Mouse (Mus musculus) kidney, adult 18-20 months (tissue): ENCODE data around the gene Acyp2.
"Not testable (repeated sequence)": the region's sequence is repeated elsewhere in the genome, so short reads cannot be mapped to it uniquely, and the experiment has no call there.

Experiments used
- DNase-seq: peaks from one replicate; pipeline ENCODE4 v3.0.0; 2021

The Acyp2 gene

DNA sequence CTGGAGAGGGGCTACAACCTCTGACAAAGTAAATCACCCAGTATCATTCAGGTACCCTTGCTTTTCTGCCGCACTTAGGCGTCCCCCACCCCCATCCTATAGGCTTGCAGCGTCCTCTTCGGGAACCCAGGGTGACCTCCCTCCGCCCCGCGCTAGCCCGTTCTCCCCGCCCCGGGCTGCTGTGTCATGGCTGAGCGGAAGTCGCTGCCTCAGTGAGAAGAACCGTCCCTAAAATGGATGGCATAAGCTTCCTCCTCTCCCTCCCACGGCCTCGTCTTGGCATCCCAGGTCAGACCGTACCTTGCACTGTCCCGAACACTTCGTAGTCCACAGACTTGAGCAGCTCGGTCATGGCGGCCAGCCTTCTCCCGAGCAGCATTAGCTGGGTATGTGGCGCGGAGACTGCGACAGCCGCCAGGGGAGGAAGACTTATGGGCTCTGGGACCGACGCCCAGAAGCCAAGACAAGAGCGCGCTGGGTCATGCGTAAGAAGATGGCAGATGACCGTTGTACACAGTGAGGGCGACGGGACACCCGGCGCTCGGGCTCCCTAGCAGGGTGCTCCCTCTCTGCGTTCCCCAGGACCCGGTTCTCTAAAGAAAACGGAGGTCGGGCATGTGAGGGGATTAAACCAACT lies at the start of gene Acyp2:
TSS of gene Acyp2 (minus strand) at position 587 of the 637 bp plus-strand sequence.
- peak; percentile 92 for DNase-seq

DNA sequence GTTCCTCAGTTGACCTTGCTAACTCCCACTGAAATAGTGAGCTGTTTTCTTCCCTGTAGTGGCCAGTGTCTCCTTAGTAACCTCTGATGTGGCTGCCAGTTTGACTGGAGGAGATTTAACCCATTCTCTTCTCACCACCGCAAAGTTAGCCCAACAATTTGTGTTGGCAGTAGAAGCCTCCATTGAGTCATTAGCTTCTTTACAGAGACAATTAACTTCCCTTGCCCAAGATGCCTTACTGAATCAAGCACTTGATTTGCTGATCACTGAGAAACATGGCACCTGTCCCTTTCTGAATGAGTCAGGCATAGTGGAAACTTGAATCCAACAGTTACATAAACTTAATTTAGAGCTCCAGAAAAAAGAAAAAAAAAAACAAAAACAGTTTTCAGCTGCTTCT lies 40.0 kb upstream of the Acyp2 start:
- DNase-seq: no peak

DNA sequence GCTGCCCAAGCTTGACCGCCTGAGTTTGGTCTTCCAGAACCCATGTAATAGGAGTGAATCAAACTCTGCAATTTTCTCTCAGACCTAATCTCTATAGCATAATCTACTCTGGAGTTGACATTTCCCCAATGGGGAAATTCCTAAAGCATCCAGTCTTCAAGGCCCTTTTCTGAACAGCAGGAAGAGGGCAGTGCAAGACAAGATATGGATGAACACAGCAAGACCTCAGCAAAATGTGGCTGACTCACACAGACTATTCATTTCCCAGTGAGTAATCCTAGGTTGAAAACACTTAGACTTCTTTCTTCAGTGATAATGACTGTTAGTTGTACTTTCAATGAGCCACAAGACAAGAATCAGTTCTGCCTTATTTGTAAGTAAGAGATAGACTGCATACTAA lies 26.7 kb upstream of the Acyp2 start:
- DNase-seq: no peak

DNA sequence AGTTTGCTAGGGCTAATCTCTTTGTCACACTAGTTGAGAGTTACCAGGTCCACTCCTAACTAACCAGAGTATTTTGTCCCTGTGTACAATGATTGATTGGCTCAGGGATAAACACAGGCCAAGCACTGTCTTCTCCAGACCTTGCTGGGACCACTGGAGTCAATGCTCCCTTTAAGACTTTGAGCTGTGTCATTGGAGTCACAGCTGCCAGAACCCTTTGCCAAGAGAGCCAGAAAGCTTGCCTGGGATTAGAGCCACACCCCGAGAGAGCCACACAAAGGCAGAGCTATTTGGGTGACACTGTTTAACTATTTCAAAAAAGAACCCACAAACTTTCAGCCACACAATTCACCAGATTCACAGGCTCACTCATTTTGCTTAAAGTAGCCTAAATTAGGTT lies 23.3 kb upstream of the Acyp2 start:
- DNase-seq: no peak

DNA sequence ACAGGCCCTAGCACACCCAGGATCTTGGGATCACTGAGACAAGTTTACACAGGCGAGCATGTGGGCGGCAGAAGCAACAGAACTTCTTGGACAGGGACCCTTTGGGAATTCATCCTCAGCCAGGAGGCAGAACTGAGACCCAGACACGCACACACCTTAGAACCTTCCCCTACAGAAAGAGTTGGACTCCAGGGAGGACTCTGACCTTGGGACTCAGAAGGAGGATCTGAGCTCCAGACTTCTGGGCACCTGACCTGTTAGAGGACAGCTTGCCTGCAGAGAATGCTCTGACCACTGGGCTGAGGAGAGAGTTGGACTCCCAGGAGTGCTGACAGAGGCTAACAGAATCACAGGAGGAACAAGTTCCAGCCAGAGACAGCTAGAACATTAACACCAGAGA lies 13.6 kb upstream of the Acyp2 start:
- peak; percentile 62 for DNase-seq

DNA sequence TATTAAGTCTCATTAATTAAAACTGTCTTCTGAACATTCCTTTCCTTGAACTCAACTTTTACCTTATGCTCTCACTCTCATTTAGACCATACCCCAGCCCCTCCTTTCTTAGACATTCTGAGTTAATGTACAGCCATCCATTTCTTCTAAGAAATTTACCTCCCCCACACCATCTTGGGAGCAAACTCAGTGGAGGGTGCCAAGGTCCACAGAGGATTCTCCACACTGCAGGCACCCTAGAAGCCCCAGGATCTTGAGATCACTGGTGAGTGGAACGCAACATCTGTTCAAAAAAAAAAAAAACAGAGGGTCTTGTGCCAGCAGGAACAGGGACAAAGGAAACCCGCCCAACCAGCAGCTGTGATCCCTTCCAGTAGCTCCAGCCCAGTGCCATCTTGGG lies 13.2 kb upstream of the Acyp2 start:
- DNase-seq: no peak

DNA sequence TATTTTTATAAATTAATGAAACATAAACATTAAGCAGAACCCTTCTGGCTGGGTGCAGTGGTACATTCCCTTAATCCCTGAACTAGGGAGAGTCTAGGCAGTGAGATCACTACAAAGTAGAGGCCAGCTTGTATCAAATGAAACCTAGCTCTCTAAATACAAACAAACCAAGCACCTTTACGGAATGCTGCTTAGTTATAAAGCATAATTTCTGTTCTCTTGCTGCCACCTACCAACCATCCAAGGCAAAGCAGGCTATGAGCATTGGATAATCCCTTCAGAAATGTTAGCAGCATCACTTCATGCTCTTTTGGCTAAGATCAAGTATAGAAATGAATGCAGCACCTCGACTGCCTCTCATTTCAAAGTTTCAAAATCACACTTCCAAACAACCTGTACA lies 7.7 kb upstream of the Acyp2 start:
- peak; percentile 51 for DNase-seq

DNA sequence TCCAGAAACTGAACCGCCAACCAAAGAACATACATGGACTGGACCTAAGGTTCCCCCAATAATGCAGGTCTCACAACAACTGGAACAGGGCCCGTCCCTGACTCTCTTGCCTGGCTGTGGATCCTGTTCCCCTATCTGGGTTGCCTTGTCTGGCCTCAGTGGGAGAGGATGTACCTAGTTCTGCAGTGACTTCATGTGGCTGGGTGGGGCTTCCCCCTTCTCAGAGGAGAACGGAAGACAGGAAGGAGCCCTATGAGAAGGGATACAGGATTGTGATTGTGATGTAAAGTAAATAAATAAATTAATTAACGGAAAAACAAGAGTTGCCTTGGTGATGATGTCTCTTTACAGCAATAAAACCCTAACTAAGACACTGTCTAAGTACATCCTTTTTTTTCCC lies 6.7 kb upstream of the Acyp2 start:
- DNase-seq: no peak

DNA sequence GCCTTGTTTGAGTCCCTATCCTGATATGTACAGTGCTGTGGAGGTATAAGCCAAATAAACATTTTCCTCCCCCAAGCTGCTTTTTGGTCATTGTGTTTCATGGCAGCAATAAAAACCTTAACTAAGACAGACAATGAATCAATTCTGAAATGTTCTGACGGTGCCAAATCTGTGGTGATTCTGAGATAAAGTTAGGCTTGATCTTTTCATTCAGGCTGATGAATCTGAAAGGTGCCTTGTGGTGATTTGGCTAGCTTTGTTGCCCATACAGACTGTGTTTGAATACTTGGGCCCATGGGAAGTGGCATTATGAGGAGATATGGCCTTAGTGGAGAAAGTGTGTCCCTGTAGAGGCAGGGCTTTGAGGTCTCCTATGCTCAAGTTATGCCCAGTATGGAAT lies 1.0 kb upstream of the Acyp2 start:
- no peak for DNase-seq

DNA sequence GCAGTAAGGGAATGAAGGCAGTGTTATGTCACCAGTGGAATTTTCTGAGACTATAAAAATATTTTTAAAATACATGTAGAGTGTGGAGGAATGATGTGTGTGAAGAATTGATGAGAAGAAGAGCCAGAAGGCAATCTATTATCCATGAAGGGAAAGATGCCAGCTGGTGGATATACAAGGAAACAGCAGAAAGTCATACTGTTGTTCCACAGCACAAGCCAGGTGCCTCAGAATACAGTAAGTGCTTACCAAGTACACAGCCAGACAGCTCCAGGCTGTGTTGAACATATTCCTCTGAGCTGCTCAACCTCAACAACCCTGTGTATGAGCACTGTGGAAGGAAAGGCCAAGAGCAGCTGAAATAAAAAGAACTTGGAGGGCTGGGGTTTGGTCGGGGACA lies 13.7 kb downstream of the Acyp2 start:
- no peak for DNase-seq

DNA sequence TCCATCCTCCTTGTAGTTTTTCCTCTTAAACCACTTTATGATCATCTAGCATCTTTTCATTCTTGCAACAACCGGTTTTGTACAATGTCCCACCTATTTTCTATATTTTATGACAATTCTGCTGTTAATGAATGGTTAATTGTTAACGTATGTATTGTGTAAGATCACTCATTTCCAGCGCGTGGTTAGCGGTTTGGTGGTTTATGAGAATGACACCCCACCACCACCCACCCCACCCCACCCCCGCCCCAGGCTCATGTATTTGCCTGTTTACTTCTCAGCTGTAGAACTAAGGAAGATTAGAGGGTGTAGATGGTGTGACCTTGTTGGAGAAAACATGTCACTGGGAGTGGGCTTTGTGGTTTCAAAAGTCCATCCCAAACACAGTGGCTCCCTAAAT lies 18.9 kb downstream of the Acyp2 start:
- DNase-seq: no peak

DNA sequence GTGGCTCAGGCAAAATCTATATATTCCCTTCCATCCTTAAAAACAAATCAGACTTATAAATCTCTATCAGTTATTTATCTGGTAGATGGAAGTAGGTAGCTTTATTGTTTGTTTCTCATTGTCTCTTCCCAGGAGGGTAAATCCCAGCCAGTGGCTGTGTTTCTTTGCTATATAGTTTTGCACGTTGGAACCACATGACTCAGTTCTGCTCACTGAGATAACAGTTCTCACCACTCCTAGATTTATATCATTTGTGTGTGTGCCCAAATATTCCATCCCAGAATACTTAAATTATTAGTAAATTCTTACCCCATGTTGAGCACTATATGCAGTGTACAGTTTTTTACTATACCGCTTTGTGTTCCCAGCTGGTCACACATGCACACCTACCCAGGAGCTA lies 26.2 kb downstream of the Acyp2 start:
- no peak for DNase-seq

DNA sequence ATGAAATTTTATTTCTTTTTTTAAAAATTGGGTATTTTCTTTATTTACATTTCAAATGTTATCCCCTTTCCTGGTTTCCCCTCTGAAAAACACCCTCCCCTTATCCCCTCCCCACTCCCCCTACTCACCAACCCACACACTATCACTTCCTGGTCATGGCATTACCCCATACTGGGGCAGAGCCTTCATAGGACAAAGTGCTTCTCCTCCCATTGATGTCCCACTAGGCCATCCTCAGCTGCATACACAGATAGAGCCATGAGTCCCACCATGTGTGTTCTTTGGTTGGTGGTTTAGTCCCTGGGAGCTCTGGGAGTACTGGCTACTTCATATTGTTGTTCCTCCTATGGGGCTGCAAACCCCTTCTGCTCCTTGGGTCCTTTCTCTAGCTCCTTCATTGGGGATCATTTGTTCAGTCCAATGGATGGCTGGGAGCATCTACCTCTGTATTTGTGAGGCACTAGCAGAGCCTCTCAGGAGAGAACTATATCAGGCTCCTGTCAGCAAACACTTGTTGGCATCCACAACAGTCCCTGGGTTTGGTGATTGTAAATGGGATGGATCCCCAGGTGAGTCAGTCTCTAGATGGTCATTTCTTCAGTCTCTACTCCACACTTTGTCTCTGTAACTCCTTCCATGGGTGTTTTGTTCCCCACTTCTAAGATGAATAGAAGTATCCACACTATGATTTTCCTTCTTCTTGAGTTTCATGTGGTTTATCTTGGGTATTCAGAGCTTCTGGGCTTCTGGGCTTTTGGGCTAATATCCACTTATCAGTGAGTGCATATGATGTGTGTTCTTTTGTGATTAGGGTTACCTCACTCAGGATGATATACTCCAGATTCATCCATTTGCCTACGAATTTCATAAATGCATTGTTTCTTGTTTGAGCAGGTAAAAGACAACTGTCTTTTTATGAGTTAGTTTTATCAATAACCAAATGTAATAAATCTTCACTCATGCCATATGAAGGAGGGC lies 27.7 kb downstream of the Acyp2 start:
- not testable (repeated sequence) for DNase-seq

DNA sequence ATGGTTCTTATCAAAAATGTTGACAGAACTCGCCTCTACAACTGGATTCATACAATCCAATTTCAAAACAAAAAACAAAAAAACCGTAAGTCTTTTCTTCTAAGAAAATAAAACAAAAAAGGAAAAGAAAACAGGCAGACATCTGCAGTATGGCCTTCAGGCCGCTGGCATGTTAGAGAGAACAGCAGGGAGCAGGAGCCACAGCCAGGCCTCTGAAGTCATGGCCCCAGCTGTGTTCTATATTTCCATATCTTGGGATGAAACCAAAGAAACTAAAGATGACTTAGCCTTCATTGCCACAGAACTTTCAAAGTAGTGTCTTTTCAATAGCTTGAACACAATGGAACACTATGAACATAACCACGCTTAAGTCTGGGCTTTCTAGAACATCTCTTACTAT lies 31.2 kb downstream of the Acyp2 start:
- no peak for DNase-seq

DNA sequence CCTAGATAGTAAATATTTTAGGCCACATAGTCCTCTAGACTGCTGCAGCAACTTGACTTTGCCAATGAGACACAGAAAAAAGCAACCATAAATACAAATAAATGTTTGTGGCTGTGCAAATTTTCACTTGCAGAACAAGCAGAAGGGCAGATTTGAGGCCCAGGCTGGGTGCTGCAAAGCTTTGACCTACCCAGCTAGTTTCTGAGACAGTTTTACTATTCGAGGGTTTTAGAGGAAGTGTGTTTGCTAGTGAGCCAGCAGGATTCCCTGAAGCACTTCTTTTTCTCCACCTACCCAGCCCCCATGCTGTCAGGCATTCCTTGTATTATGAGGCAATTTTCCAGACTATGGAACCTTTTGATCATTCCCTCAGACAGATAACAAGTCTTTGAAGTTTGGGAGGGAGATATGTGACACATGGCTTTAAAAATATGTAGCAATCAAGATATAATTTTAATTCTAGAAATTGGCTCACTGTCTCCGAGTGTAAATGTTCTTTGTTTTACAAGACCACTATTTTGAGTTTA lies 31.8 kb downstream of the Acyp2 start:
- no peak for DNase-seq

DNA sequence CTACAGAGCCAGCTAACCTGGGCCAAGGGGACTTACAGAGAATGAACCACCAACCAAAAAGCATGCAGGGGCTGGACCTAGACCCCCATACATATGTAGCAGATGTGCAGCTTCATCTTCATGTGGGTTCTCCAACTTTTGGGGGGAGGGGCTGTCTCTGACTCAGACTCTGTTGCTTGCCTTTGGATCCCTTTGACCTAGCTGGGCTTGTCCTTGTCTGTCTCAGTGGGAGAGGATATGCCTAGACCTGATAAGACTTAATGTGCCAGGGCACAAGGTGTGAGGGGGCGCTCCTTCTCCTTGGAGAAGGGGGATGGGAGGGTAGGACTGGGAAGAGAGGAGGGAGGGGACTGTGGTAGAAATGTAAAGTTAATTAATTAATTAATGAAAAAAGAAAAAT lies 33.4 kb downstream of the Acyp2 start:
- no peak for DNase-seq

DNA sequence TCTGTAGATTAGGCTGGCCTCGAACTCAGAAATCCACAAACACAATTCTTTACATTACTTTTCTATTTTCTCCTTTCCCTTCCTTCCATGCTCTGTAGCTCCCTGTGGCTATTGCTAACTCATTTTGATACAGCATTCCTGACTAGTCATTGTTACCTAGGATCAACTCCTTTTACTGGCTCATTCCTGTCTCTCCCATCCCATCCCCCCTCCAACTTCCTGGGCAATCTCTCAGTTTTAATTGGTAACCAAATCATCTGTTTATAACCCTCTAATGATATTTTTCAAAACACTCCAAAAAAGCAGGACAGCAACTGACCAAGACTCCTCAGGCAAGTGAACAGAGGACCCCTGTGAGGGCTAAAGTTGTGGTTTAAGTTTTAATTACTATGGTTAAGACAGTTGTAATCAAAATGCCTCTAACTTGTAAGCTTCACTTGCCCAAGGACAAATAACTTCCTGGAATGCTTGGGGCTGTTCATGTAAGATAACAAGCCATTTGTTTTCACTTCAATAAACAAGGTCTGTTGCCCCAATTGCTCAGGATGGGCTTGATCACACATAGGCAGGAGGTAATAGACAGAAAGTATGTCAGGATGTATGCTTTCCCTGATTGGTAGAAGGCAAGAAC lies 35.4 kb downstream of the Acyp2 start:
- DNase-seq: no peak

DNA sequence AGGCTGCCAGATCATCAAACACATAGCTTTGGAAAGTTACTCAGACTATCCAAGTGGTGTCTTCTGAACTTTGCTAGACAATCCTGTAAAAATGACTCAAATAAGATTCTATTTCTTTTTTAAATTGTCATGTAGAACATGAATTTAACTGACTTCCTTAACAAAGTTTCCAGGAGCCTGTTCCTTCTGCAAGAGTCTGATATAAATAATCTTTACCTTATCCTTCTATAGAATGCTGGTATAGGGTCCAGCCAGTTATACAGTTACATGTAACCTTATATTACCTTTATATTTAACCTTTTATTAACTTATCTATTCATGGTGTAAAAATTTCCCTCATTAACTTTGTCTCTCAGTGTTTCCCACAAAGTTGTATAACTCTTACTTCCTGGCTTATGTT lies 36.7 kb downstream of the Acyp2 start:
- DNase-seq: no peak

DNA sequence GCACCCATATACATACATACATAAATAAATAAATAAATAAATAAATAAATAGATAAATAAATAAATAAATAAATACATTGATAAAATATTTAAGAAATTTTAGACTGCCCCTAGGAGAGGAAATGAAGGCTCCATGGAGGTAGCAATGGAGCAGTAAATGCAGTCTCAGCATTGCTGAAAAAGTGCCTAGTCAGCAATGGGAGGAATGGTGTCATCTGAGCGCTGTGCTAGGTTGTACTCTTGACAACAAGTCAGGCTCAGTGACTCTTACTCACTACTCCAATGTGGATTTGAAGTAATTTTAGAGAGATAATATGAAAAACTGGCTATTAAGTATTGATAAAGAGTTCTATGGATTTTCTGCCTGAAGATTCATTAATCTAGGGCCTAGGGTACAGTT lies 40.1 kb downstream of the Acyp2 start:
- no peak for DNase-seq

DNA sequence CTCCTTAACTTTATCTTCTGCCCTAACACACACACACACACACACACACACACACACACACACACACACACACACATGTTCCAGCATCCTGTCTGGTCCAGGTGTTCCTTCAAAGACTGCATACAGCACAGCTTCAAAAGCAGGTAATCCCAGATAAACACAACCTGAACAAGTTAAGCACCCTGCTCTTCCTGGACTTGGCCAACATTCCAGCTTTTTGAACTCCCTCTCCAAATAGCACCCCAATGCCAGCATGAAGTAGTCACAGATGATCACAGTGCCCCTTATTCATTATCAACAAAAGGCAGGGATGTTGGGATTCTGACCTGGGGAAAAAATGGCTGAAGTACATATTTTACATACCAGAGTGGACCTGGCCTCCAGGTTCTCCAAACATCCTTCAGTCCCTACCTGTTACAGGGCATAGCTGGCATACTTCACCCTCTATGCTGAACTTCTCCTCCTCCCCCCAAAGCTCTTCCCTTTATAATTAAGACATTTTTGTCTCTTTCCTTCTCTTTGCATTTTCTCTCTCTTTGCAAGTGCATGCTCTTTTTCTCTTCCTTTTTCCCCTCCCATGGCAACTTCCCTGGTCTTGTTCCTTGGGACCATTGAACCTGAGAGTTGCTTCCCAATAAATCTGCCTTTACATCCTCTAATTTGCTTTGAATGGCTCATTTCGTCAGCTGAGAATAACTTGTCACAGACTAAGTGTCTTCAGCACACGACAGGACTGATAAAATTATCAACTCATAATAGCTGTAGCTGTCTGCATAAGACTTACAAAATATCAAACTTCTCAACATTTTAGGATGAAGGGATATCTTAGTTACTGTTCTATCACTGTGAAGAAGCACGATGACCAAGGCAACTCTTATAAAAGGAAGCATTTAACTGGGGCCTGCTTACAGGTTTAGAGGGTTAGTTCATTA lies 41.5 kb downstream of the Acyp2 start:
- no peak for DNase-seq

DNA sequence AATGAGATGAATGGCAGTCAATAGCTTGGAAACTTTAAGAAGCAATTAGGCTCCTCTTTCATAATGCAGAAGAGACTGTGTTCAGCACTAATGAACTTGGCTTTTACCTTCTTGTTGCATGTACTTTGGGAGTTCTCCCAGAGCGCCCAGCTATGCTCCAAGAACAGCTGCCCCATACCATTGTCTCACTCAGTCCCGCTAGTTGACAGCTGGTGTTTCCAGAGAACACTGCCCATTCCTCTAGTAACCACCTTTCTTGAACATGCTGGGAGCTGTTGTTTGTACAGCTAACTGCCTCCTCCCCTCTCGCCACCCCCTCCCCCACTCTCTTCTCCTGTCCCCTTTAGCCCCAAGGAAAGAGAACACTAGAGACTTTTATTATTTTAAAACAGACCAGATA lies 52.1 kb downstream of the Acyp2 start:
- no peak for DNase-seq

DNA sequence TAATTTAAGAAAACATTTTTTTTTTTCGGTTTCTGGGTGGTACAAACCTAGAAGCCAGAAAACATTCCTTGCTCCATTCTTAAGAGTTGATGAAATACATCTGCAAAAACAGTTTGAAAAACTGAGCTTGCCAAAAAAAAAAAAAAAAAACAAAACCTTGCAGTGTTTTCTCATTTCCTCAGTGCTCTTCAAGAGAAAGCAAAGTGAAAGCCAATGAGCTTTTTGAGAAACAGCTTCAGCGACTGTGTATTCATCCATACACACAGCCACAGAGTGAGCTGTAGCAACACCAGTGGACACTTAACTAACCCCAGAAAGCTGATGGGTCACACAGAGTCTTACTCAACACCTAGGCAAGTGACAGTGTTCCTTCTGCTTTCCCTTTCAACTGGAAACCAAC lies 69.4 kb downstream of the Acyp2 start:
- DNase-seq: no peak

DNA sequence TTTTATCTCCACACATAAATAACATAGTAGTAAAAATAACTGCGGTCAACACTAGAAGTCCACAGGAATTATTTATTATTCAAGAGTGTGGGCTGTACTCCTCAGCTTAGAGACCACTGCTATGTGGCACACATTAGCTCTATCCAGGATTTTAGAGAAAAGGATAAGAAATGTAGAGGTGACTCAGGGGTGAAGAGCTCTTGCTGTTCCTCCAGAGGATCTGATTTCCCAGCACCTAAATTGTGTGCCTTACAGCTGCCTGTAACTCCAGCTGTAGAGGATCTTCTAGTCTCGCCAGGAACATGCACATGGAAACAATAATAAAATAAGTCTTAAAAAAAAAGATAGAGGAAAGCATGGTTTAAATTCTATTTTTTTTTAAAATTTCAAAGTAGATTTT lies 70.5 kb downstream of the Acyp2 start:
- DNase-seq: no peak
